Mouse (Mus musculus) limb, embryonic 12.5 days (tissue): ENCODE measurements around the gene Pilrb1. TPM values are rescaled to one million over a fixed set of nuclear protein-coding genes. Genes with fewer than 3 reads are reported as not detected.

Experiments used
- polyA plus RNA-seq: library from polyadenylated mRNA; unstranded; fragments of >200 nt; fragmentation: Nextera tagmentation; extraction: Ambion mirVana; gene quantifications from 2 replicates; pipeline ENCODE4 v1.2.1, GENCODE M21; 2016

The Pilrb1 gene
- polyA plus RNA-seq, 1 experiment from 2014 or later = not detected

Other genes with a start within 250 kb of the Pilrb1 start
- gene Pcolce, start 244.3 kb downstream of the Pilrb1 start, polyA plus RNA-seq = 128 and 135 TPM in 2 replicates
- 0.20 and 0.31 TPM in 2 replicates for gene Fbxo24, start 229.1 kb downstream of the Pilrb1 start, polyA plus RNA-seq
- gene Lrch4, start 229.0 kb downstream of the Pilrb1 start, polyA plus RNA-seq = 36.0 and 37.6 TPM in 2 replicates
- 8.4 and 9.7 TPM in 2 replicates for gene Gm20605, start 228.9 kb downstream of the Pilrb1 start, polyA plus RNA-seq
- 8.0 and 9.7 TPM in 2 replicates for gene Sap25, start 216.8 kb downstream of the Pilrb1 start, polyA plus RNA-seq
- gene Irs3, start 212.4 kb downstream of the Pilrb1 start, polyA plus RNA-seq = 0.20 and 0.64 TPM in 2 replicates
- 22.8 and 23.1 TPM in 2 replicates for gene Agfg2, start 173.4 kb downstream of the Pilrb1 start, polyA plus RNA-seq
- gene Nyap1, start 116.5 kb downstream of the Pilrb1 start, polyA plus RNA-seq = 3.8 and 4.5 TPM in 2 replicates
- 127 and 128 TPM in 2 replicates for gene Tsc22d4, start 112.4 kb downstream of the Pilrb1 start, polyA plus RNA-seq
- 47.6 and 52.1 TPM in 2 replicates for gene Ppp1r35, start 79.3 kb downstream of the Pilrb1 start, polyA plus RNA-seq
- gene Mepce, start 70.5 kb downstream of the Pilrb1 start, polyA plus RNA-seq = 12.5 and 14.2 TPM in 2 replicates
- gene Zcwpw1, start 70.3 kb downstream of the Pilrb1 start, polyA plus RNA-seq = 28.9 and 29.9 TPM in 2 replicates
- gene Pilra, start 21.8 kb downstream of the Pilrb1 start, polyA plus RNA-seq = 0.14 and 0.22 TPM in 2 replicates
- gene Pilrb2, start 13.7 kb upstream of the Pilrb1 start, polyA plus RNA-seq = not detected in 2 replicates
- gene Cyp3a13, start 63.5 kb upstream of the Pilrb1 start, polyA plus RNA-seq = not detected in 2 replicates
- 0.08 and 0.19 TPM in 2 replicates for gene Gjc3, start 105.0 kb upstream of the Pilrb1 start, polyA plus RNA-seq
- gene Azgp1, start 123.4 kb upstream of the Pilrb1 start, polyA plus RNA-seq = not detected in 2 replicates
- not detected in 2 replicates for gene Smok3a, start 163.2 kb upstream of the Pilrb1 start, polyA plus RNA-seq
- gene Smok3b, start 163.3 kb upstream of the Pilrb1 start, polyA plus RNA-seq = not detected in 2 replicates
- not detected in 2 replicates for gene Smok3c, start 195.1 kb upstream of the Pilrb1 start, polyA plus RNA-seq
- gene Zkscan1, start 227.0 kb upstream of the Pilrb1 start, polyA plus RNA-seq = 26.8 and 32.1 TPM in 2 replicates